Mouse (Mus musculus) embryonic facial prominence, embryonic 14.5 days (tissue): ENCODE measurements around the gene Fbln2. TPM values are rescaled to one million over a fixed set of nuclear protein-coding genes. Genes with fewer than 3 reads are reported as not detected.

ENCODE experiments used
- ATAC-seq: fragments of 200-750 bp; cut with Nextera tagmentation; 2 replicates; pipeline ENCODE4 v1.8.0; 2017; ENCODE audit warnings: low read depth, moderate number of reproducible peaks, moderate TSS enrichment
- DNase-seq: peaks from one replicate; pipeline ENCODE4 v3.0.0-alpha.2; 2015; ENCODE audit warnings: low spot score
- H3K27ac ChIP-seq: fragments of 300-500 bp; sonication (generic); replicated peaks from 2 replicates; pipeline ENCODE4 v1.5.1; 2014; ENCODE audit warnings: low read depth, mild to moderate bottlenecking, low read length, moderate library complexity
- H3K27me3 ChIP-seq: fragments of 300-500 bp; sonication (generic); replicated peaks from 2 replicates; pipeline ENCODE4 v1.6.1; 2014; ENCODE audit warnings: low read length; ENCODE audit not compliant: control insufficient read depth, insufficient read depth
- H3K36me3 ChIP-seq: fragments of 300-500 bp; sonication (generic); 2 replicates; pipeline ENCODE4 v1.6.1; 2014; ENCODE audit warnings: low read length, mixed read lengths; ENCODE audit not compliant: control insufficient read depth, insufficient read depth
- H3K4me1 ChIP-seq: fragments of 300-500 bp; sonication (generic); 2 replicates; pipeline ENCODE4 v1.6.1; 2014; ENCODE audit warnings: antibody characterized with exemption, low read length; ENCODE audit not compliant: control insufficient read depth, insufficient read depth
- H3K4me2 ChIP-seq: fragments of 300-500 bp; sonication (generic); 2 replicates; pipeline ENCODE4 v1.6.1; 2014; ENCODE audit warnings: low read depth, mild to moderate bottlenecking, low read length, moderate library complexity, mixed read lengths
- H3K4me3 ChIP-seq: fragments of 300-500 bp; sonication (generic); 2 replicates; pipeline ENCODE4 v1.5.1; 2014; ENCODE audit warnings: low read depth, mild to moderate bottlenecking, low read length
- H3K9ac ChIP-seq: fragments of 300-500 bp; sonication (generic); 2 replicates; pipeline ENCODE4 v1.6.1; 2014; ENCODE audit warnings: low read depth, mild to moderate bottlenecking, low read length, moderate library complexity, mixed read lengths
- H3K9me3 ChIP-seq: fragments of 300-500 bp; sonication (generic); 2 replicates; pipeline ENCODE4 v1.6.1; 2016; ENCODE audit warnings: low read length; ENCODE audit not compliant: control insufficient read depth
- WGBS: fragments of 180-500 bp; shearing (Covaris S2); extraction: QIAGEN DNeasy Blood & Tissue Kit; methylation state at CpG from one replicate; pipeline ENCODE4 v1.1.7; 2014; 5-methylcytosine and 5-hydroxymethylcytosine counted together
- polyA plus RNA-seq: library from polyadenylated mRNA; unstranded; fragments of >200 nt; fragmentation: Nextera tagmentation; extraction: Ambion mirVana; gene quantifications from 2 replicates; pipeline ENCODE4 v1.2.1, GENCODE M21; 2014

Gene Fbln2
- polyA plus RNA-seq, 1 experiment from 2014 or later: 202 TPM

DNA sequence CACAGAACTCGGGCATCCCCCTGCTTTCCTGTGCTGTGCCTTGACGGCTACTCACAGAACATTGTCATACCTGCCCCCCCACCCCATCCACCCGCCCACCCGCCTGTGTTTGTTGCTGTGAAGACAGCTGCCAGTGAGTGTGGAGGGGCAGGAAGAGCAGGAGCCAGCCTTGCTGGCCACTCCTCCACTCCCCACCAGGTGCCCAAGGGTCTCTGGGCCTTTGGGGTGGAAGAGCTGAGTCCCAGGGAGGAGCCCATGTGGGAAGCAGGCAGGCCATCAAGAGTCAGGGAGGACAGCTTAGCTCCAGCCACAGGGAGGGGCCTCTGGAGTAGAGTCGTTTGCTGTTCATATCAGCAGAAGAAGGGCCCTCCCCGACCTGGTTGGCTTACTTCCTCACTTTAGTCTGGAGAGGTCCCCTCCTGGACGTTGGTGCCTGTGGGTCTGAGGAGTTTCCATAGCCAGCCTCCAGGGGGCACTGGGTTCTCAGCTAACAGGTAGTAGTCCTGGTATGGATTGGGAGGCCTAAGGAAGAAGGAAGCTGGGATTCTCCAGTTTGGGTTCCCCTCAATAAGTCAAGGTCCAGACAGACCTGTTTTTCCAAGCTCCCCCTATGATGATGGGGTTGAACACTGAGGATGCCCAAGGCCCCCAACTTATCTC is 38.9 kb upstream of the Fbln2 start:
- Histone ChIP-seq H3K4me3 (no peak overlapping the region), H3K4me1 (no peaks in the 10 kb centered on the region), H3K27ac (no peak overlapping the region), H3K9me3 (no peaks in the 10 kb centered on the region), H3K36me3 (peaks cover 52% of the 10 kb centered on the region), H3K27me3 (no peaks in the 10 kb centered on the region), H3K4me2 (no peak overlapping the region), H3K9ac (no peak overlapping the region)
- DNase-seq (peak; percentile 72), ATAC-seq (peak; percentile 58; the same call in 1 of the 2 replicates)
- 51% methylated on average over 7 of the region's 7 CpGs for WGBS

- Histone ChIP-seq H3K4me1 (no peaks in the 10 kb centered on the region), H3K4me3 (no peak overlapping the region), H3K4me2 (no peak overlapping the region), H3K9ac (no peak overlapping the region), H3K9me3 (no peaks in the 10 kb centered on the region), H3K27me3 (no peaks in the 10 kb centered on the region), H3K27ac (no peak overlapping the region), H3K36me3 (peaks cover 47% of the 10 kb centered on the region)
- WGBS: 73% methylated on average over 3 of the region's 3 CpGs
- DNase-seq (no peak), ATAC-seq (no peak)
These were observed 38.0 kb upstream of the Fbln2 start for GRCm38 (mm10) chr6:91174211-91174610.

- Histone ChIP-seq H3K27ac (peak overlapping the region; percentile 84), H3K4me2 (no peak overlapping the region), H3K27me3 (no peaks in the 10 kb centered on the region), H3K9ac (no peak overlapping the region), H3K9me3 (no peaks in the 10 kb centered on the region), H3K4me1 (peaks cover 22% of the 10 kb centered on the region), H3K4me3 (no peak overlapping the region), H3K36me3 (no peaks in the 10 kb centered on the region)
- 16% methylated on average over 9 of the region's 9 CpGs for WGBS
- DNase-seq: peak; percentile 92
- peak; percentile 84 for ATAC-seq
These were observed 31.5 kb upstream of the Fbln2 start for GRCm38 (mm10) chr6:91180767-91181171.

- Histone ChIP-seq H3K4me2 (no peak overlapping the region), H3K4me1 (peaks cover 22% of the 10 kb centered on the region), H3K9ac (no peak overlapping the region), H3K9me3 (no peaks in the 10 kb centered on the region), H3K27me3 (no peaks in the 10 kb centered on the region), H3K27ac (peak overlapping the region; percentile 84), H3K4me3 (no peak overlapping the region), H3K36me3 (no peaks in the 10 kb centered on the region)
- WGBS: 65% methylated on average over 2 of the region's 2 CpGs
- no peak for ATAC-seq
- DNase-seq: no peak
These were observed 30.9 kb upstream of the Fbln2 start for GRCm38 (mm10) chr6:91181320-91181719.

DNA sequence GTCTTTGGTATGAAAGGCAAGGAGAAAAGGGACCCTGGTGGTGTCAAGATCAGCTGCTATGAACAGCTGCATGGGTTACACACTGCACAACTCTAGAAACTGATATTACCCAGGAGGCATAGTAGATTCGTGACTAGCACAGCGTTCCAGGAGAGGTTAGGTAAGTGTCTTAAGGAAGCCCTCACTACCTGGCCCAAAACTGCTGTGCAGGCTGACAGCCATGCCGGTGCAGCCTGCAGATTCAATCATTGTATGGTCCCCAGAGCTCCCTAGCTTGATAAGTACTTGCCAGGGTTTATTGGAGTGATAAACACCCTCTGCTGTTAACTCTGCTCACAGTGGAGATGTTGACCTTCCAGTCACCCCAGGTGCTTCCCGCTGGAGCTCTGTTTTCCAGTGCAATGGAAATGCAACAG is 30.2 kb upstream of the Fbln2 start:
- Histone ChIP-seq H3K4me1 (peaks cover 22% of the 10 kb centered on the region), H3K9me3 (no peaks in the 10 kb centered on the region), H3K4me3 (no peak overlapping the region), H3K27me3 (no peaks in the 10 kb centered on the region), H3K36me3 (no peaks in the 10 kb centered on the region), H3K4me2 (no peak overlapping the region), H3K27ac (no peak overlapping the region), H3K9ac (no peak overlapping the region)
- ATAC-seq (no peak), DNase-seq (peak; percentile 53)
- WGBS: 63% methylated on average over 4 of the region's 4 CpGs

DNA sequence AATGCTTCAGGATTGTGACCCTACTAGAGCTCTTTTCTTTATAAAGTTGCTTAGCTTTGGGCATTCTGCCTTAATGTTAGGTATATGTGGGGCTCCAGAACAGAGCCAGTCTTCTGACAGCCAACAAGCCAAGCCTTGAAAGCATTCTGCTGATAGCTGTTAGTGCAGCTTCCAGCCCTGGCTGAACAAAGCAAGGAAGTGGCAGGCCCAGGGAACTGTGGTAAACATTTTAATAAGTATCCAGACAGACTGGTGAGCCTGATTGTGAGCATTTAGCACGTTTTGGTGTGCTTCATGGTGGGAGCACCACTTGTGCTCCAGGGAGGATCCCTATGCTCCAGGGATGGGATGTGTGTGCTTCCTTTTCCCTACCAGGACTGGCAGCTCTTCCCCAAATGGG is 29.2 kb upstream of the Fbln2 start:
- ATAC-seq (no peak), DNase-seq (no peak)
- no peak overlapping the region for H3K9ac ChIP-seq
- no peaks in the 10 kb centered on the region for H3K27me3 ChIP-seq
- H3K9me3 ChIP-seq: no peaks in the 10 kb centered on the region
- H3K27ac ChIP-seq: no peak overlapping the region
- H3K4me3 ChIP-seq: no peak overlapping the region
- WGBS: 40% methylated on average over 1 of the region's 1 CpGs
- H3K4me2 ChIP-seq: no peak overlapping the region
- H3K4me1 ChIP-seq: peaks cover 22% of the 10 kb centered on the region
- H3K36me3 ChIP-seq: no peaks in the 10 kb centered on the region

- no peaks in the 10 kb centered on the region for H3K36me3 ChIP-seq
- no peak overlapping the region for H3K9ac ChIP-seq
- ATAC-seq: no peak
- no peak overlapping the region for H3K4me3 ChIP-seq
- WGBS: 72% methylated on average over 2 of the region's 2 CpGs
- no peak overlapping the region for H3K27ac ChIP-seq
- DNase-seq: peak; percentile 49
- H3K4me2 ChIP-seq: no peak overlapping the region
- peaks cover 22% of the 10 kb centered on the region for H3K4me1 ChIP-seq
- no peaks in the 10 kb centered on the region for H3K27me3 ChIP-seq
- no peaks in the 10 kb centered on the region for H3K9me3 ChIP-seq
These were observed 28.3 kb upstream of the Fbln2 start for GRCm38 (mm10) chr6:91183980-91184379.

DNA sequence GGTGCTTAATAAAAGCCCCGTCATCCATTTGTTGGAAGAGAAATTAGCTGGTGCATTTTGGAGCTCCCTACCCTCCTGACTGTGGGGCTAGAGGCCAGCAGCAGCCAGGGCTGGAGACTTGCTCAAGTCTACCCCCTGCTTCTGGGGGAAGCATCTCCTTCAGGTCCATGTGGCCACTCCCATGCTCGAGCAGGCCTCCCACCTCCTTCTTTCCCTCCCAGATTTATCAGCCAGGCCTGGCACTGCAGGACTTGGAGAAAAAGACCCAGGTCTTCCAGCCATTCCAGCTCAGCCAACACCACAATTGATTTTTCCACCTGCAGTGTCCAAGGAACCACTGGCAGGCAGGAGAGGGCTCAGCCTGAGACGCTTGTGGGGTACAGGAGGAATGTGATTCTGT is 27.5 kb upstream of the Fbln2 start:
- H3K4me1 ChIP-seq: peaks cover 21% of the 10 kb centered on the region
- no peak overlapping the region for H3K9ac ChIP-seq
- ATAC-seq: no peak
- H3K27ac ChIP-seq: no peak overlapping the region
- H3K27me3 ChIP-seq: no peaks in the 10 kb centered on the region
- H3K36me3 ChIP-seq: no peaks in the 10 kb centered on the region
- no peak overlapping the region for H3K4me2 ChIP-seq
- H3K4me3 ChIP-seq: no peak overlapping the region
- DNase-seq: no peak
- no peaks in the 10 kb centered on the region for H3K9me3 ChIP-seq
- WGBS: 56% methylated on average over 3 of the region's 3 CpGs

DNA sequence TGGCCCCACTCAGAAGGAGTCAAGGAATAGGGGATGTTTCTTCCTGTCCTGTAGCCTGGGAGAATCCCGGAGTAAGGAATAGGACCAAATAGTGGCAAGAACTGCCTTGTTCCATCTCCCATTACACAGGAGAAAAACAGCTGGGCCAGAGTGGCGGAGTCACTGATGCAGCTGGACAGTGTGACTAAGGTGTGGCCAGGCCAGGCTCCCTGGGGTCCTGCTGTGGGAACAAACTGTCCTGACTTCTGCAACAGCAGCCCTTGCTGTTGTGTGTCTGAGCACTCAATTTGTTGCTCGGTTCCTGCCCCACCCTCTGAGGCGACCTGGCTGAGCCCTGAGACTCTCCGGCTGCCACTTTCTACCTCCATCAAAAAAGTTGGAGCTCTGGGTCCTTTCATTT is 26.8 kb upstream of the Fbln2 start:
- Histone ChIP-seq H3K36me3 (no peaks in the 10 kb centered on the region), H3K4me3 (no peak overlapping the region), H3K27ac (no peak overlapping the region), H3K9ac (no peak overlapping the region), H3K4me1 (peaks cover 16% of the 10 kb centered on the region), H3K4me2 (no peak overlapping the region), H3K9me3 (no peaks in the 10 kb centered on the region), H3K27me3 (no peaks in the 10 kb centered on the region)
- ATAC-seq: no peak
- DNase-seq: no peak
- 87% methylated on average over 5 of the region's 5 CpGs for WGBS
